Mouse (Mus musculus) liver, adult 2 months (tissue): ENCODE measurements at regions not wholly inside any gene's neighbourhood (a gene's known extent, or its start where the extent isn't known, plus 50 kb on each side); places are given as distances from the start of the nearest gene placed in this dataset.

Source experiments
- DNase-seq: peaks from one replicate; pipeline ENCODE4 v3.0.0-alpha.2; 2011; ENCODE audit warnings: low read depth, low spot score; ENCODE audit errors: extremely low read depth
- H3K27ac ChIP-seq: fragments of 200-500 bp; replicated peaks from 2 replicates; pipeline ENCODE4 v1.5.1; 2012; ENCODE audit warnings: low read depth, mild to moderate bottlenecking, control low read depth, inconsistent platforms, low read length; ENCODE audit not compliant: insufficient read depth
- H3K27me3 ChIP-seq: fragments of 200-500 bp; 2 replicates; pipeline ENCODE4 v1.6.1; 2012; ENCODE audit warnings: mild to moderate bottlenecking, moderate library complexity, low read length, inconsistent platforms; ENCODE audit not compliant: control insufficient read depth, insufficient read depth
- H3K36me3 ChIP-seq: fragments of 200-500 bp; 2 replicates; pipeline ENCODE4 v1.6.1; 2012; ENCODE audit warnings: low read length, inconsistent platforms; ENCODE audit not compliant: control insufficient read depth, insufficient read depth
- H3K4me1 ChIP-seq: fragments of 200-500 bp; 2 replicates; pipeline ENCODE4 v1.6.1; 2011; ENCODE audit warnings: low read length; ENCODE audit not compliant: control insufficient read depth, insufficient read depth
- H3K4me3 ChIP-seq: fragments of 200-500 bp; 2 replicates; pipeline ENCODE4 v1.5.1; 2011; ENCODE audit warnings: low read depth, mild to moderate bottlenecking, control low read depth, low read length, moderate library complexity; ENCODE audit not compliant: insufficient read depth
- H3K79me2 ChIP-seq: fragments of 200-500 bp; 2 replicates; pipeline ENCODE4 v1.6.1; 2012; ENCODE audit warnings: inconsistent platforms, mild to moderate bottlenecking, low read length, moderate library complexity; ENCODE audit not compliant: control insufficient read depth, insufficient read depth
- H3K9ac ChIP-seq: fragments of 200-500 bp; 2 replicates; pipeline ENCODE4 v1.6.1; 2012; ENCODE audit warnings: low read depth, mild to moderate bottlenecking, control low read depth, inconsistent platforms, low read length
- CTCF ChIP-seq: fragments of 200-500 bp; IDR thresholded peaks from 2 replicates; pipeline ENCODE4 v1.5.1; 2011; ENCODE audit warnings: low read depth, low read length, control low read depth
- POLR2A ChIP-seq: fragments of 200-500 bp; IDR thresholded peaks from 2 replicates; pipeline ENCODE4 v1.6.1; 2011; ENCODE audit warnings: low read length, control low read depth; ENCODE audit not compliant: insufficient read depth; ENCODE audit errors: extremely low read depth
- WGBS: fragments of 180-500 bp; shearing (Covaris S2); methylation state at CpG from one replicate; pipeline ENCODE4 v1.1.7; 2018; 5-methylcytosine and 5-hydroxymethylcytosine counted together

- Histone ChIP-seq H3K9ac (no peak overlapping the region), H3K4me3 (no peak overlapping the region), H3K4me1 (no peaks in the 10 kb centered on the region), H3K36me3 (no peaks in the 10 kb centered on the region), H3K27ac (no peak overlapping the region), H3K27me3 (no peaks in the 10 kb centered on the region), H3K79me2 (no peaks in the 10 kb centered on the region)
- no peak for DNase-seq
- no peak for TF ChIP-seq POLR2A
- TF ChIP-seq CTCF: no peak
Observed at GRCm38 (mm10) chr19:25975202-25975601, 303.0 kb downstream of the Dmrt2 start.

GRCm38 (mm10) chr19:25980308-25980707, 308.1 kb downstream of the Dmrt2 start:
- no peaks in the 10 kb centered on the region for H3K36me3 ChIP-seq
- whole genome bisulfite sequencing: 65% methylated on average over 4 of the region's 4 CpGs
- H3K79me2 ChIP-seq: no peaks in the 10 kb centered on the region
- no peak overlapping the region for H3K9ac ChIP-seq
- H3K27me3 ChIP-seq: no peaks in the 10 kb centered on the region
- no peak overlapping the region for H3K27ac ChIP-seq
- DNase-seq: no peak
- H3K4me3 ChIP-seq: no peak overlapping the region
- TF ChIP-seq CTCF (no peak), POLR2A (no peak)
- no peaks in the 10 kb centered on the region for H3K4me1 ChIP-seq

GRCm38 (mm10) chr19:26014620-26015180, 342.5 kb downstream of the Dmrt2 start:
- no peak overlapping the region for H3K9ac ChIP-seq
- 68% methylated on average over 8 of the region's 8 CpGs for WGBS
- no peak for DNase-seq

GRCm38 (mm10) chr19:26021141-26021540, 348.9 kb downstream of the Dmrt2 start:
- H3K4me3 ChIP-seq: no peak overlapping the region
- H3K79me2 ChIP-seq: no peaks in the 10 kb centered on the region
- DNase-seq: no peak
- 77% methylated on average over 7 of the region's 7 CpGs for WGBS
- TF ChIP-seq POLR2A (no peak), CTCF (no peak)
- H3K27ac ChIP-seq: no peak overlapping the region
- H3K36me3 ChIP-seq: no peaks in the 10 kb centered on the region
- H3K9ac ChIP-seq: no peak overlapping the region
- H3K27me3 ChIP-seq: no peaks in the 10 kb centered on the region
- H3K4me1 ChIP-seq: no peaks in the 10 kb centered on the region

More at GRCm38 (mm10) chr19:26014620-26015180, 342.5 kb downstream of the Dmrt2 start:
- H3K4me1 ChIP-seq: no peaks in the 10 kb centered on the region
- no peak overlapping the region for H3K4me3 ChIP-seq
- H3K79me2 ChIP-seq: no peaks in the 10 kb centered on the region
- H3K27ac ChIP-seq: no peak overlapping the region
- no peaks in the 10 kb centered on the region for H3K36me3 ChIP-seq
- TF ChIP-seq CTCF: no peak
- TF ChIP-seq POLR2A: no peak
- no peaks in the 10 kb centered on the region for H3K27me3 ChIP-seq

- no peaks in the 10 kb centered on the region for H3K27me3 ChIP-seq
- no peak for DNase-seq
- no peak overlapping the region for H3K9ac ChIP-seq
- no peak overlapping the region for H3K4me3 ChIP-seq
- no peak for TF ChIP-seq POLR2A
- TF ChIP-seq CTCF: no peak
- no peaks in the 10 kb centered on the region for H3K4me1 ChIP-seq
- no peaks in the 10 kb centered on the region for H3K36me3 ChIP-seq
- 60% methylated on average over 3 of the region's 3 CpGs for WGBS
- H3K27ac ChIP-seq: no peak overlapping the region
- no peaks in the 10 kb centered on the region for H3K79me2 ChIP-seq
Observed at GRCm38 (mm10) chr19:26026103-26026502, 353.9 kb downstream of the Dmrt2 start.

- H3K27ac ChIP-seq: no peak overlapping the region
- H3K9ac ChIP-seq: no peak overlapping the region
- TF ChIP-seq CTCF (peak; percentile 75), POLR2A (no peak)
- H3K4me3 ChIP-seq: no peak overlapping the region
- no peaks in the 10 kb centered on the region for H3K27me3 ChIP-seq
- 3% methylated on average over 7 of the region's 7 CpGs for WGBS
- no peaks in the 10 kb centered on the region for H3K79me2 ChIP-seq
- no peaks in the 10 kb centered on the region for H3K4me1 ChIP-seq
- no peaks in the 10 kb centered on the region for H3K36me3 ChIP-seq
- DNase-seq: peak; percentile 15
Observed at GRCm38 (mm10) chr19:26037270-26037669, 365.1 kb downstream of the Dmrt2 start.
